Mouse (Mus musculus): Measurements from ENCODE around the gene Foxm1. TPM values are rescaled to one million over a fixed set of nuclear protein-coding genes. Genes with fewer than 3 reads are reported as not detected.

Gene Foxm1
- polyA plus RNA-seq (2015; fragmentation: Nextera tagmentation; extraction: Ambion mirVana): 5.3 and 11.7 TPM in 2 replicates

DNA sequence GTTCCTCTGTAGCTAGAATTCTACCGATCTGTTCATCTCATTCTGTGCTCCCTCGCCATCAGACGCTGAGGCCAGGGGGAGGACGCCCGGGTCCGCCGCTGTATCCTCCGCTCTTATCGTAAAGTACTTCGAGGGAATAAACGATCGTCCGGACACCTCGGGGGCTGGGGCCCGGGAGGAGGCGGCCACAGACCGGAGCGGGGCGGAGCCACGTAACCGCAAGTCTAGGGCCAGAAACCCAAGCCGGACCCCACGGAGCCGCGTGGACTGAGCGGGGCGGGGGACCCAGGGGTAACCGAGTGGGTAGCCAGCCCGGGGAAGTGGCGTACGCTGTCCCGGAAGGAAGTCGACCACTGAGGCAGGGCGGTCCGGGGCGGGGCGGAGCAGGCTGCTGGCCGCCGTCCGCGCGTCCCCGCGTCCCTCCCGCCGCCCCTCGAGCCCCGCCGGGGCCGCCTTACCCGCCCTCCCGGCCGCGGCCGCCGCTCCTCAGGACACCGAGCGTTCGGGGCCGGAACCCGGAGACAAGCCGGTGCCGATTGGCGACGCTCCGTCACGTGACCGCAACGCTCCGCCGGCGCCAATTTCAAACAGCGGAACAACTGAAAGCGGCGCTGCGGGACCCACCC is at the start of gene Foxm1, which contains the start of gene Rhno1:
Gene Foxm1 (plus strand): TSS at position 587 of the 626 bp plus-strand sequence.
Gene Rhno1 (minus strand): TSS at position 531 of the 626 bp plus-strand sequence.
- peak within 1 kb of the TSS; percentile 81 for H3K4me3 ChIP-seq (replicated peaks)
- H3K9me3 ChIP-seq (replicated peaks): no peaks in the 10 kb centered on the region
- H3K4me1 ChIP-seq: peaks cover 36% of the 10 kb centered on the region
- peak within 1 kb of the TSS; percentile 75 for H3K9ac ChIP-seq (replicated peaks)
- H3K36me3 ChIP-seq: peaks cover 12% of the 10 kb centered on the region
- H3K27ac ChIP-seq (replicated peaks): peak within 1 kb of the TSS; percentile 88
- H3K27me3 ChIP-seq (replicated peaks): no peaks in the 10 kb centered on the region
- under 1% methylated on average over 67 of the region's 76 CpGs for WGBS
- peak; percentile 92 for ATAC-seq (ENCODE audit: low FRiP score)
- H3K4me2 ChIP-seq: peak within 1 kb of the TSS; percentile 100

DNA sequence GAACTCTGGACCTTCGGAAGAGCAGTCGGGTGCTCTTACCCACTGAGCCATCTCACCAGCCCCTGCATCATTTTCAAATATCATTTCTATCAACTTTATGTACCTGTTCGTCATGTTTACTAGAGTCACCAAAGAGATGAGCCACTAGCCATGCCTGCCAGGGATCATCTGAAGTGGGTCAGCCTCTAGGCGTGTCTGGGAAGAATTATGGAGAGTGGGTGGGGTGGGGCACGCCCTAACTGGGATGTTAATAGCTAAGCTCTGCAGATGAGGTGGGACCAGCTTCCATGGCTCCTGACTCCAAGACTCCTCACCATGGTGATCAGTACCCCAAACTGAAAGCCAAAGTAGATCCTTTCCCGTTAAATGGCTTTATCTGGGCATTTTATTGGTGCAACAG is 48.0 kb upstream of the Foxm1 start:
- 91% methylated on average over 6 of the region's 6 CpGs for WGBS
- no peaks in the 10 kb centered on the region for H3K27me3 ChIP-seq (replicated peaks)
- no peak overlapping the region for H3K4me3 ChIP-seq (replicated peaks)
- no peak overlapping the region for H3K9ac ChIP-seq (replicated peaks)
- no peak overlapping the region for H3K27ac ChIP-seq (replicated peaks)
- ATAC-seq (ENCODE audit: low FRiP score): no peak
- H3K4me2 ChIP-seq: no peak overlapping the region
- no peaks in the 10 kb centered on the region for H3K9me3 ChIP-seq (replicated peaks)
- no peaks in the 10 kb centered on the region for H3K4me1 ChIP-seq
- no peaks in the 10 kb centered on the region for H3K36me3 ChIP-seq

DNA sequence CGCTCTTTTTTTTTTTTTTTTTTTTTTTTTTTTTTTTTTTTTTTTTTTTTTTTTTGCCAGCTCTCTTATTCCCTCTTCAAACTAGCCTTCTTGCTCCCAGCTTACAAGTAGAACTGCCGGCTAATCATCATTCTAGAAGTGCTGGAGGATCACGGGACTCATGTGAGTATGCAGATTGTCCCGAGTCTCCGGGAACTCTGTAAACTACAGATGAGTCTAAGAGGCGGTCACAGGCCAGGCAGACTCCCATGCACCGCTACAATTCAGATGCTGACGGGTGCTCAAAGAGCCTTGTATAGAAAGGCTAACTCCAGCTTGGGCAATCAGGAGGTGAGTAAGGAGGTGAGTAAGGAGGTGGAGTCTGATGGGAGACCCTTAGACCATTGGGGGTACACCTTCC is 47.2 kb upstream of the Foxm1 start:
- H3K9me3 ChIP-seq (replicated peaks): no peaks in the 10 kb centered on the region
- no peaks in the 10 kb centered on the region for H3K27me3 ChIP-seq (replicated peaks)
- WGBS: 80% methylated on average over 8 of the region's 8 CpGs
- H3K36me3 ChIP-seq: no peaks in the 10 kb centered on the region
- no peak overlapping the region for H3K27ac ChIP-seq (replicated peaks)
- H3K4me1 ChIP-seq: no peaks in the 10 kb centered on the region
- H3K9ac ChIP-seq (replicated peaks): no peak overlapping the region
- no peak overlapping the region for H3K4me2 ChIP-seq
- H3K4me3 ChIP-seq (replicated peaks): no peak overlapping the region
- ATAC-seq (ENCODE audit: low FRiP score): no peak

DNA sequence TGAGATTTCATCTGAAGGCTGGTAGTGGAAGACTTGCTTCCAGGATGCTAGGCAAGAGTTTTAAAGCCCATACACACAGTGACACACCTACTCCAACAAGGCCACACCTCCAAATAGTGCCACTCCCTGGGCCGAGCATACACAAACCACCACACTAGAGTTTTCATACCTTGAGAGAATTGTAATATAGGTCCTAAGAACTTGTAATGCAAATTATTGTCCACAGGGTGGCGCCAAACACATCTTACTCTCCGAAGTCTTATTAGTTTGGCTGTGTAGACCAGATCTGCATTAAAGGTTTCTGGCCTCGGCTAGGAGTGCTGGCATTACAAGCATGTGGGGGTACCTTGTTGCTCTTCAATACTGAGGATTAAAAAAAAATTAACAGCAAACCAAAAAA is 44.5 kb upstream of the Foxm1 start:
- H3K27me3 ChIP-seq (replicated peaks): no peaks in the 10 kb centered on the region
- no peaks in the 10 kb centered on the region for H3K9me3 ChIP-seq (replicated peaks)
- H3K36me3 ChIP-seq: peaks cover 21% of the 10 kb centered on the region
- no peak overlapping the region for H3K4me2 ChIP-seq
- H3K4me1 ChIP-seq: no peaks in the 10 kb centered on the region
- no peak overlapping the region for H3K4me3 ChIP-seq (replicated peaks)
- 13% methylated on average over 4 of the region's 4 CpGs for WGBS
- ATAC-seq (ENCODE audit: low FRiP score): peak; percentile 58; the same call in 1 of the 2 replicates
- no peak overlapping the region for H3K9ac ChIP-seq (replicated peaks)
- no peak overlapping the region for H3K27ac ChIP-seq (replicated peaks)

DNA sequence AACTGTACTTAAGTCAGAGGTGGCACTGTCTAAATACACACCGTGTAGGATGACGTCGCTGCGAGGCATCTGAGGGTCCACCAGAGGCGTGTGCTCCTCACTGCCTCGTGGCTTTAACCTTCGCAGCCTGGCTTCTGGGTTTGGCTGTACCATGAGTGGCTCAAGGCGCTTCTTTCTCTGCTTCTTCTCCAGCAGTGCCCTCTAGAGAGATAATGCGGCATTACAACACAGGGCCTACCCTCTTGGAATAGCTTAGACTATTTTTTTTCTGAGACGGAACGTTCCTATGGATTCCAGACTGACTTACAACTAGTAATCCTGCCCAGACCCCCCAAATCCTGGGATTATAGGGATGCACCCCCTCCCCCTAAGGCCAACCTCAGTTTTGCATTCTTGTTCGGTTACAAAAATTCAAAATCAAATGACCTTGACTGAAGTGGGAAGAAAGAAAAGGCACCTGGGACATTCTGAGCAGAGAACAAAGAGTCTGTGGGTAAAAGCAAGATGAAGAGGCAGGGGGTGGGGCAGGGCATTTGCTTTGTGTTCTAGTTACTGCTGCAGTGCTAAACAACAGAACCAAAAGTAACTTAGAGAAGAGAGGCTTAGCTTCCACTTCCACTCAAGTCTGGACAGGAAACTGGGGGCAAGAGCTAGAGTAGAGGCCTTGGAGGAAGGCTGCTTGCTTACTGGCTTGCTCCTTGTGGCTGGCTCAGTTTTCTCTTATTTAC is 28.2 kb upstream of the Foxm1 start:
- Histone ChIP-seq H3K9me3 (replicated peaks) (no peaks in the 10 kb centered on the region), H3K4me3 (replicated peaks) (no peak overlapping the region), H3K36me3 (peaks cover 49% of the 10 kb centered on the region), H3K4me2 (no peak overlapping the region), H3K27me3 (replicated peaks) (no peaks in the 10 kb centered on the region), H3K4me1 (peaks cover 18% of the 10 kb centered on the region; the same call in 1 of the 2 replicates), H3K9ac (replicated peaks) (no peak overlapping the region), H3K27ac (replicated peaks) (0 out of 2 replicates have a peak overlapping the region, but pooled peaks have one; percentile 9)
- peak; percentile 63 for ATAC-seq (ENCODE audit: low FRiP score)
- WGBS: 19% methylated on average over 12 of the region's 12 CpGs

DNA sequence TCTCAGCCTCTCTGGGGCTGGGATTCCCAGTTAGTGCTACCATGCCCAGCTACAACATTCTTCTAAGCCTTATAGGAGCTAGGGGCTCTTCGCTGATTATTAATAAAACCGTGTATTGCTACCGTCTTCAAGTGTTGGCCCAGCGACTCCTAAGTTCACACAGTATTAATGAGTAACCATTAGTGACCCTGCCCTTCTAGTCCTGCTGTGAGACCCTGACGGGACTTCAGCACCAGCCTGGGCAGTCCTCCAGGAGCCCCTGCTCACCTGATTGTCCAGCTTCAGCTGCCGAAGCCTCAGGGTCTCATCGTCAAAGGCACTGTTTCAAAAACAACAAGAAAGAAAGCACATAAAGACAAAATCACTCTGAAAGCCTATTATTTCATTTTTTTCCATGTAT is 25.3 kb upstream of the Foxm1 start:
- 77% methylated on average over 7 of the region's 7 CpGs for WGBS
- ATAC-seq (ENCODE audit: low FRiP score): no peak
- H3K4me1 ChIP-seq: peaks cover 21% of the 10 kb centered on the region; the same call in 1 of the 2 replicates

DNA sequence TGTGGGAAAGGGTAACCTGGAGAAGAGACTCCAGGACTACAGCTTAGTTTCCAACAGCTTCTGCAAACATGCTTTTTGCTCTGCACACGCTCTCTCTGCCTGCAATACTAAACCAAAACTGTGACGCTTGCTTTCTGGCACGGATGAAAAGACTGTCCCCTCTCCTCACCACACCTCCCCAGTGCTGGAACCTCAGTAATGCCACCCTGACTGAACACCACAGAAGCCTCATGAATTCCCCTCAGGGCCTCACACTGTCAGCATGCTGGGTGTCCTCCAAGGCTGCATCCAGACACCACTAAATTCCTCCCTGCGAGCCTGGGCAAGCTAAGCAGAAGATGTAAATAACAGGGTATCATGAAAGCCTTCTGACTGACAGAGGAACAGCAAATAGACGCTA is 23.9 kb upstream of the Foxm1 start:
- Histone ChIP-seq H3K27me3 (replicated peaks) (no peaks in the 10 kb centered on the region), H3K36me3 (peaks cover 29% of the 10 kb centered on the region), H3K4me3 (replicated peaks) (no peak overlapping the region), H3K4me2 (no peak overlapping the region), H3K27ac (replicated peaks) (peak overlapping the region; percentile 56), H3K9me3 (replicated peaks) (no peaks in the 10 kb centered on the region), H3K4me1 (peaks cover 21% of the 10 kb centered on the region; the same call in 1 of the 2 replicates), H3K9ac (replicated peaks) (no peak overlapping the region)
- 39% methylated on average over 5 of the region's 5 CpGs for WGBS
- peak; percentile 39; the same call in 1 of the 2 replicates for ATAC-seq (ENCODE audit: low FRiP score)

More for the DNA sequence above, 25.3 kb upstream of the Foxm1 start:
- Histone ChIP-seq H3K9ac (replicated peaks) (no peak overlapping the region), H3K27me3 (replicated peaks) (no peaks in the 10 kb centered on the region), H3K27ac (replicated peaks) (no peak overlapping the region), H3K9me3 (replicated peaks) (no peaks in the 10 kb centered on the region), H3K4me3 (replicated peaks) (no peak overlapping the region), H3K36me3 (peaks cover 38% of the 10 kb centered on the region), H3K4me2 (no peak overlapping the region)

DNA sequence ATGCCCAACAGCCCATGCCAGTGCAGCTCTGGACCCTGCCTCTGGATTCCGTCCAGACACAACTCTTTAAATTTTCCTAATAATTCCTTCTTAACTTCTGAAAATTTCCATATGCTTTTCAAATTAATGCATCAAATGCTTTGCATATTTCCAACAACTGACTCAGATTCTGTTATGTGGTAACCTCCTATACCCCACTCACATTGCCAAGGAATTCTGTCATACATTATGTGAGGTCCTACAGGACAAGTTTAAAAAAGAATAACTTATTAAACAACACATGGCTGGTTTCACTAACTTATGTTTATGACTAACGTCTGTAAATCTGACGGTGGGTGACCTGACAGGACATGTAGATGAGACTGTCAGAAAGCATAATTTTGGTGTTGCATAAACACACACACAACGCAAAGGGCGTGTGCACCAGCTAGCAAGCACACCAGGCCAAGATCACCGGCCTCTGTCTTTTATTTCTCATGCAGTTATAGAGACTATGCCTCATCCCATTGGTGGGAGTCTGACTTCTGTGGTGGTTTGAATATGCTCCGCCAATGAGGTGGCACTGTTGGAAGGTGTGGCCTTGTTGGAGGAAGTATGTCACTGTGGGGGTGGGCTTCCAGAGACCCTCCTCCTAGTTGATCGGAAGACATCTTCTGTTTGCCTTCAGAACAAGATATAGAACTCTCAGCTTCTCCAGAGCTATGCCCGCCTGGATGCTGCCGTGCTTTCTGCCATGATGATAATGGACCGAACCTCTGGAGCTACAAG is 20.6 kb upstream of the Foxm1 start:
- Histone ChIP-seq H3K36me3 (peaks cover 11% of the 10 kb centered on the region), H3K4me3 (replicated peaks) (no peak overlapping the region), H3K4me2 (no peak overlapping the region), H3K9me3 (replicated peaks) (no peaks in the 10 kb centered on the region), H3K9ac (replicated peaks) (no peak overlapping the region), H3K27me3 (replicated peaks) (no peaks in the 10 kb centered on the region), H3K4me1 (peaks cover 25% of the 10 kb centered on the region; the same call in 1 of the 2 replicates), H3K27ac (replicated peaks) (no peak overlapping the region)
- ATAC-seq (ENCODE audit: low FRiP score): no peak
- WGBS: 96% methylated on average over 11 of the region's 11 CpGs

DNA sequence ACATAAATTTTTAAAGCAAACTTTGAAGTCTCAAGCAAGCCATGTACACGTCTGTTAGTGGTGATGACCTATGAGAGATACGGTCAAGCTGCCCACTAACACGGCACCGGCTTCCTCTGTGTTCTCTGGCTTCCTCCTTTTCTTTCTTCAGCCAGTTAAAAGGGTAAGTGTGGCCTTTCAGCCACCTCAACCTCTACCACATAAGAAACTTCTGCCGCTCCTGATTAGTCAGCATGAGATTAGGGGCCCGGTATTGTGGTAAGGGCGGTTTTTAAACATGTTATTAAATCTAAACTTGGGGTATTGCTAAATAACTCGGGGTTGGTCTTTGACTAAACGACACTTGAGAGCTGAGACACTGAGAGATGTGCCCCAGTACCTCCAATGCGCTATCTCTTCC is 17.1 kb upstream of the Foxm1 start:
- H3K27me3 ChIP-seq (replicated peaks): no peaks in the 10 kb centered on the region
- ATAC-seq (ENCODE audit: low FRiP score): no peak
- no peak overlapping the region for H3K4me2 ChIP-seq
- no peak overlapping the region for H3K9ac ChIP-seq (replicated peaks)
- H3K27ac ChIP-seq (replicated peaks): no peak overlapping the region
- no peaks in the 10 kb centered on the region for H3K9me3 ChIP-seq (replicated peaks)
- H3K4me3 ChIP-seq (replicated peaks): no peak overlapping the region
- WGBS: 91% methylated on average over 10 of the region's 10 CpGs
- peaks cover 11% of the 10 kb centered on the region for H3K36me3 ChIP-seq
- H3K4me1 ChIP-seq: peaks cover 20% of the 10 kb centered on the region; the same call in 1 of the 2 replicates

DNA sequence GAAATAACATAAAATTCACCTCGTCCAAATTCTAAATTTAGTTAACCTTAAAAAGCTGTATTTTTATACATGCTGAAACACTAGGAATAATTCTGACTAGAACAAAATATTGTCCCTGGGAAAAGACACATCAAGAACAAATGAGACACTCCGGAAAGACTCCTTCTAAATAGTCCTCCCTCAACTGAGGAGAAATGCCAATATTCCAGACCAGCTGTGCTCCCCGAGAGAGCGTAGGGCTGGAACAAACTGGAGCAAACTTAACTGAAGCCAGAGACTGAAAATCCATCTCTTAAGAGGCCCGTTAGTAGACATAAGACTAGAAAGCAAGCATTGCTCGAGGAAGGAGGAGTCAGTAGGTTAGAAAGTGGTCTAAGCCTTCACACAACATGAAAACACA is 16.0 kb upstream of the Foxm1 start:
- Histone ChIP-seq H3K4me2 (no peak overlapping the region), H3K36me3 (peaks cover 15% of the 10 kb centered on the region), H3K4me1 (peaks cover 20% of the 10 kb centered on the region; the same call in 1 of the 2 replicates), H3K27me3 (replicated peaks) (no peaks in the 10 kb centered on the region), H3K9ac (replicated peaks) (no peak overlapping the region), H3K4me3 (replicated peaks) (no peak overlapping the region), H3K27ac (replicated peaks) (no peak overlapping the region), H3K9me3 (replicated peaks) (no peaks in the 10 kb centered on the region)
- no peak for ATAC-seq (ENCODE audit: low FRiP score)
- 82% methylated on average over 6 of the region's 6 CpGs for WGBS

DNA sequence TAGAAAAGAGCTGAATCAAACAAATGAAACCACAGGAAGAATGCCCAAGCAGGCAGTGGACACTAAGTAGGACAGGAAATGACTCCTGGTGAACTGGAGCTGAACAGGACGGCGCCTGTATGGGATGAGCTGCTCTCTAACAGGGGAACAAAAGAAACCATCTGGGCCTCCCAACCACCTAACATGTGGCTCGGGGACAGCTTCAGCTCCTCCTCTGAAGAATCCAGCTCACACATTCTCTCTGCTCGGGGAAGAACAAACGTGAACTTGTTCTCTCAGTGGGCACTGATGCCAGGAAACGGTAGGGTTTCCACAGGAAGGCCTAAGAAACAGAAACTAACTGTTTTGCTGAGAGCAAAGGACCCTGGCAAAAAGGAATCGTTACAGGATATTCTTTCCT is 13.1 kb upstream of the Foxm1 start:
- no peak overlapping the region for H3K4me3 ChIP-seq (replicated peaks)
- peak overlapping the region; percentile 64 for H3K27ac ChIP-seq (replicated peaks)
- H3K4me2 ChIP-seq: no peak overlapping the region
- H3K4me1 ChIP-seq: peaks cover 27% of the 10 kb centered on the region
- ATAC-seq (ENCODE audit: low FRiP score): peak; percentile 65
- 0 out of 2 replicates have a peak, but pooled peaks cover 4% of the 10 kb centered on the region for H3K36me3 ChIP-seq
- no peaks in the 10 kb centered on the region for H3K27me3 ChIP-seq (replicated peaks)
- WGBS: 36% methylated on average over 7 of the region's 7 CpGs
- H3K9ac ChIP-seq (replicated peaks): no peak overlapping the region
- H3K9me3 ChIP-seq (replicated peaks): no peaks in the 10 kb centered on the region
